Mouse (Mus musculus): Measurements from ENCODE around the gene G6pc2.

Gene G6pc2

GRCm38 (mm10) chr2:69210773-69211172 lies at the start of gene G6pc2:
TSS of gene G6pc2 (plus strand) at chr2:69211073.
- DNase-seq (ENCODE audit: low spot score): no peak

DNA sequence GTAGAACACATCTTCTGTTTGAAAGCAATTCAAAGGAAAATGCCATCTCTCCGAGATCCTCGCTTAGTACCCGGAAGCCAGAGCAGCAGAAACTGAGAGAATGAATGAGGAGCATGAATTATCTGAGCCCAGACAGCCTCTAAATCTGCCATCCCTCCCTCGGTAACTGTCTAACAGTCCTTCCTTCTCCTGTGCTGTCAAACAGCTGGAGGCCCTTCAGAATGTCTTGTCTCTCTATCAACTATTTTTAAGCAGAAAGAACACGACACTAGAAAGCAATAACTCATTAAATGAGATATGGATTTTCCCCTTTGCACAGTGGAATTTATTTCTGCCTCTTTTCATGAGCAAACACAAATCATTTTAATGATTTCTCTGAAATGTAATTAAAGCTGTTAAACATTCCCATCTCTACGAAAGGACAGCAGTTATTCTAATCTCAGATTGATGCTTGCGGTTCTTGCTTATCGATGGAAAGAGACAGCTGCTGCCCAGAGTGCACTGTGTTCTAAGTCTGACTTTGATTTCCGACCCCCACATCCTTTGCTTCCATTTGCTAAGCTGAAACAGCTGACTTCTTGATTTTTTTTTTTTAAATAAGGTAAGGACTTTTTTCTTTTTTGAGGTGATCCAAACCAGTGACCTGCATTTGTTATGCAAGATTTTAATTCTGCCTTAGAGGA lies 40.3 kb upstream of the G6pc2 start:
- DNase-seq (ENCODE audit: low spot score): no peak

GRCm38 (mm10) chr2:69175296-69175695 lies 35.6 kb upstream of the G6pc2 start:
- DNase-seq (ENCODE audit: low spot score): no peak

DNA sequence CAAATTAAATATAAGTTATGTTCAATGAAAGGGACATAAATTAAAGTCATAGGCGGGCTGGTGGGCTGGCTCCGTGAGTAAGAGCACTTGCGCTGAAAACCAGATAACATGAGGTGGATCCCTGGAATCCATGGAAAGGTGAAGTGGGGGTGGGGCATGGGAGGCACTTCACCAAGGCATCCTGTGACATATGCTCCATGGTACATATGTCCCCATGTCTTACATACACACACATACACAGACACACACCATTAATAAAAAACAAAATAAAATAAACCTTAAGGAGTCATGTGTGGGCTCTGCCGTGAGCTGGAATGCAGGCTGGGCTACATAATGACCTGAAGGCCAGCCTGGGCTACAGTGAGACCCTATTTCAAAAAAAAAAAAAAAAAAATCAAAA lies 31.2 kb upstream of the G6pc2 start:
- DNase-seq (ENCODE audit: low spot score): no peak

GRCm38 (mm10) chr2:69187990-69188389 lies 22.9 kb upstream of the G6pc2 start:
- no peak for DNase-seq (ENCODE audit: low spot score)

- no peak for DNase-seq (ENCODE audit: low spot score)
Observed at GRCm38 (mm10) chr2:69188732-69189131, 22.1 kb upstream of the G6pc2 start.

DNA sequence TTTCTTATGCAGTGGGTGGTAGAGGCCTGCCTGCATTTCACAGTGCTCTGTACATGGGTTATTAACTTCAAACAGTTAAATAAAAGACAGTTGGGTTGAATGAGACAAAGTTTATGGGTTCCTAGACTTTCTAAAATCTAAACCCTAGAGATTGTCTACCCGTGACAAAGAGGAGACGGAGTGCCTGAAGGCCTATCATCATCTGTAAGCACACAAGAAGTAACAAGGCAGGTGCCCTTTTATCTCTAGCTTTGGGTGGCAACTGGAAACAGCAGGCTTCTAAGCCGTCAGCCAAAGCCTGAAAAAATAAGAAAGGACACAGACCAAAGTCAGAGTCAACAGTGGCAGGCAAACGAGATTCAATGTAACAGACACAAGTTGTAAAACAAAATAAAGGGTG lies 21.7 kb upstream of the G6pc2 start:
- no peak for DNase-seq (ENCODE audit: low spot score)

GRCm38 (mm10) chr2:69191059-69191458 lies 19.8 kb upstream of the G6pc2 start:
- DNase-seq (ENCODE audit: low spot score): no peak

GRCm38 (mm10) chr2:69193555-69193954 lies 17.3 kb upstream of the G6pc2 start:
- no peak for DNase-seq (ENCODE audit: low spot score)

DNA sequence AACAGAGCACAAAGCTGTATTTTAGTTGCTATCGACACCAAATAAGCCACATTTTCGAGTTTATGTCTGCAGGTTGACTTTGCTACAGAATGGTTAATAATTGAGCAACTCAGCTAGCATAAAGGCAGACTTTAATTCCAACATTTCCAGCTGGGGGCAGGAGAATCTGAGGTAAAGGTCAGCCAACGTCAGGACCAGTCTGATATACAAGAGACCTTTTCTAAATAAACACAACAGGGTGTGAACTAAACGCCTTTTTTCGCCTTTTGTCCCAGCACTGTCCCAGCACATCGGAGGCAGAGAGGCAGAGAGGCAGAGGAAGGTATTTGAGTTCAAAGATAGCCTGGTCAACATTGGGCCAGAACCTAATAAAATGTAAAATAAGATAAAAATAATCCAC lies 5.7 kb upstream of the G6pc2 start:
- DNase-seq (ENCODE audit: low spot score): no peak

- peak; percentile 59 for DNase-seq (ENCODE audit: low spot score)
Observed at GRCm38 (mm10) chr2:69205791-69206351, 5.0 kb upstream of the G6pc2 start, which contains the start of gene Spc25. TSS of gene Spc25 (minus strand) at chr2:69206194.

- no peak for DNase-seq (ENCODE audit: low spot score)
Observed at GRCm38 (mm10) chr2:69206523-69206922, 4.3 kb upstream of the G6pc2 start.

DNA sequence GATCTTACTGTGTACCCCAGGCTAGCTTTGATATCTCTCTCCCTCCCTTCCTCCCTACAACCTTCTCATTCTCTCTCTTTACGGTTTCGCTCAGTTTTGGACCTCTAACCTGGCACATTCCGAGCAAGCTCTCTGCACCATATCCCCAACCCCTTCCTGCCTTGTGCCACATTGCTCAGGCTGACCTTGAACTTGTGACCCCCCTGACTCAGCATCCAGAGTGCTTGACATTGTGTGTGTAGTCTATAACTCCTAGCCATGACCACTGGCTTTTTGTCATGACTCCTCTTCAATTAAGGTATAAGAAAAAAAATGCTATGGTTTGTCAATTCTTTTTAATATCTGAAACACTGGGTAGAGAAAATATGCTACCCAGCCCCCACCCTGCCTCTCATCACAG lies 1.2 kb upstream of the G6pc2 start:
- DNase-seq (ENCODE audit: low spot score): no peak

- DNase-seq (ENCODE audit: low spot score): no peak
Observed at GRCm38 (mm10) chr2:69212652-69213051, 1.8 kb downstream of the G6pc2 start.

DNA sequence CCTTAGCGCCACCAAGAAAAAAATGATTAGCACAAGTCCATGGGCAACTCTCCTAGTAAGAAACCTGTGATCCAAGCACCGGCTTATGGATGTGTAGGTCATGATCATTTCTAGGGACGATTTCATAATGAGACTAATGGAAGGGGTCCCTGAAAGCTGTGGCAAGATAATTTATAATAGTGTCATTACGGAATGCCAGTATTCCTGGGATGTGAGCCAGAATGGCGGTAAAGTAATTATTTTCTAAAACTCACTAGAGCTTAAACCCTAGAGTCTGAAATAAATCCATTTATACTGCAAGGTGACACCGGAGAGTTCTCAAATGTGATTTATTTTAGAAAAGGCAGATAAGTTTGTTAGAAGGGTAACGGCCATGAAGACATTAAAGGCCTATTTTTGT lies 4.4 kb downstream of the G6pc2 start:
- no peak for DNase-seq (ENCODE audit: low spot score)

- no peak for DNase-seq (ENCODE audit: low spot score)
Observed at GRCm38 (mm10) chr2:69221868-69222416, 11.1 kb downstream of the G6pc2 start.

GRCm38 (mm10) chr2:69222815-69223214 lies 11.9 kb downstream of the G6pc2 start:
- no peak for DNase-seq (ENCODE audit: low spot score)

DNA sequence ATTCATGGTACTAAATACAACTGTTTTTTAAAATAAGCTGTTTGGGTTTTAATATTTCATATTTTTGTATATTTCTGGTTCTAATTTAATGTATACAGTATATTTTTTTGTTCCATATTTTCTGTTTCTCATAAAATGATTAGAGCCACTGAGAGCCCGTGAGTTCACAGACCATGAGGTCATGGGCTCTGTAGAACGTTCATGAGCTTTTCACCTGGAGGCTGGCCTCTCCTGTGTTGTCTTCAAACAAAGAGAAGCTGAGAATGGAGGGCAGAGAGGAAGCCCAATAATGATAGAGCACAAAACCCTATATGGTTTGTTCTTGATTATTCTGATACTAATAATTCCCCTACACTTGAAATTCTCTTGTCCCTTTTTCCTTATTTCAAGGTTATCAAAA lies 13.9 kb downstream of the G6pc2 start:
- no peak for DNase-seq (ENCODE audit: low spot score)

DNA sequence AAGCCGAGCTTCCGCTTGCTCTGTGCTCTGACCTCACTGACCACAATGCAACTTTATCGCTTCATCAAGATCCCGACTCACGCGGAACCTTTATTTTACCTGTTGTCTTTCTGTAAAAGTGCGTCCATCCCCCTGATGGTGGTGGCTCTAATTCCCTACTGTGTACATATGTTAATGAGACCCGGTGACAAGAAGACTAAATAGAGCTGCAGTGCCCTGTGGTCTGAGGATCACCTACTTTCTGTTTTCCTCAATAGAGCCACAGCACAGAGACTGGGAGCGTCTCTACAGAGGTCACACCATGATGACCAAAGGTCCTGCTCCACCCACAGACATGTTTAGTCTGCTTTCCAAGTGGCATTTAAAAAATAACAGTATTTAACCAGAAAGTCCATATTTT lies 16.0 kb downstream of the G6pc2 start:
- DNase-seq (ENCODE audit: low spot score): no peak

DNA sequence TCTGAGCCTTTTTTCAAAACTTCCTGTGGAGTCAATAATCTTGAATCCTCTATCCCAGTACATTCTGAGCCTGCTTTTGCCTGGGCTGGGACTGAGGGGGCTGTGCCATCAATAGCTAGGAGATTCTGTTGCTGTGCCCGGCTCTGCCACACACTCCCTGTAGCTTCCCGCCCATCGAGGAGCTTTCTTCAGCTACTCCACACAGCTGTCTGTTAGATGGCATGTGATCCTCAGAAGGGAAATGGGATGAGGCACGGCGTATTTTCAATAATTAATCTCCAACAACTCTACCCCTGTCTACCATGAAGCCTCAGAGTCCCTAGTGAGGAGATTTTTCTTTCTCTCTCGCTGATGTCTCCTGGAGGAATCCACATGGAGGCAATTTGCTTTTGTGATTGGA lies 17.8 kb downstream of the G6pc2 start:
- DNase-seq (ENCODE audit: low spot score): no peak

- no peak for DNase-seq (ENCODE audit: low spot score)
Observed at GRCm38 (mm10) chr2:69230137-69230536, 19.3 kb downstream of the G6pc2 start.

- DNase-seq (ENCODE audit: low spot score): no peak
Observed at GRCm38 (mm10) chr2:69232101-69232500, 21.2 kb downstream of the G6pc2 start.

- no peak for DNase-seq (ENCODE audit: low spot score)
Observed at GRCm38 (mm10) chr2:69234976-69235678, 24.3 kb downstream of the G6pc2 start.
